Comparison of ENCODE assay signal across 8 mouse cellular contexts in the genomic region with DNA sequence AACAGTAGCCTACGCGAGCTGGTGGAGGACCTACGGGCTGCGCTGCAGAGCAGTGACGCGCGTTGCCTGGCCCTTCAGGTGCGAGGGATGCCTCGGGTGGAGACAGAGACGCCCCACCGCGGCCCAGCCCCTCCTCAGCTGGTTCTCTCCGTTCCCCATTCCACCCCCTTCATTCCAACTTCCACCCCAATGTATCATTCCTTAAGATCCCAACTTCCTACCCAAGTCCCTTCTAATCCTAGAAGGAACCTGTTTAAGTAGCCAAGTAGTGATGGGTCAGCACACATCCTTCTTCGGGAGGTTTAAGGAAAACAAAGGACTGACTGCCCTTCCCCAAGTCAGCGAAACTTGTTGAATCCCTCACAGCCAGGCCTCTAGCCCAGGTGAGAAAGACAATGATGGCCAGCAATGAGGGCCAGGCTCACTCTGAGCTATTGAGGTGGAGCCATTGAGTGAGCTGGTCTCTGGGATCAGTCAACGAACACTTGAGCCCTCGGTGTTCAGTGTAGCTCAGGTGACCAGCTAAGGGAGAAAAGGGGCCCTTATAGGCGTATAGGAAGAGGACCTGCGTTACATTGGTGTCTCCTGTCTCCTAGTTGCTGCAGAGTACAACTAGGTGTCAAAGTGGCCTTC. TPM values are rescaled to one million over a fixed set of nuclear protein-coding genes. Genes with fewer than 3 reads are reported as not detected.
A peak's percentile ranks its signal among the peaks of the same experiment; 100 is the strongest.
DNase-seq lines count a peak whose midpoint lies in the region; ATAC-seq and TF ChIP-seq lines count a peak whose summit lies in the region.

No protein-coding gene starts in this region.

- WGBS in spleen, adult 2 months, result 8% methylated on average over 19 of the region's 19 CpGs
- WGBS in liver, embryonic 14.5 days (ENCODE audit: insufficient replicate concordance), result 8% methylated on average over 19 of the region's 19 CpGs

- peak; percentile 18 for DNase-seq in embryo, embryonic 10 days (ENCODE audit: low spot score)
- DNase-seq in embryo, embryonic 10.5 days (ENCODE audit: low spot score), result no peak
- DNase-seq in spleen, adult 2 months (ENCODE audit: low read depth in 1 of 2, low spot score in 2 of 2), result no peak
- DNase-seq in spleen, postnatal 4 days (ENCODE audit: low spot score in 2 of 2), result no peak
- DNase-seq in liver, embryonic 14.5 days (ENCODE audit: low read depth in 3 of 3, low spot score in 3 of 3), result no peak
- DNase-seq in c-Kit-positive CD71-positive TER-119-positive erythroid progenitor cells, embryonic 14.5 days (ENCODE audit: low spot score), result no peak
- no peak for DNase-seq in thymus, postnatal 0 days (ENCODE audit: low spot score)

- no peak for TF ChIP-seq CTCF in spleen, adult 2 months (IDR thresholded peaks at IDR 0.05; ENCODE audit: extremely low read depth, insufficient read depth, insufficient read length, insufficient replicate concordance)
- TF ChIP-seq CTCF in liver, embryonic 14.5 days (IDR thresholded peaks at IDR 0.05; ENCODE audit: low read depth), result no peak

- no peak for ATAC-seq in liver, embryonic 14.5 days (ENCODE audit: insufficient read depth)
- ATAC-seq in inflammation-experienced regulatory T-cells, adult 6 months, result no peak

- H3K4me2 ChIP-seq in liver, embryonic 14.5 days (ENCODE audit: low read depth), result peak overlapping the region; percentile 64

- peaks cover 8% of the 10 kb centered on the region; the same call in 1 of the 2 replicates for H3K4me1 ChIP-seq in spleen, adult 2 months (ENCODE audit: control insufficient read depth, insufficient read depth, insufficient read length)
- H3K4me1 ChIP-seq in liver, embryonic 14.5 days (replicated peaks; ENCODE audit: control insufficient read depth in 2 of 2, insufficient read depth in 2 of 2, low read length in 1 of 2), result peaks cover 0 to 3% of the 10 kb centered on the region in 2 experiments; a peak in 2 of 4 replicates

- no peaks in the 10 kb centered on the region for H3K36me3 ChIP-seq in spleen, adult 2 months (ENCODE audit: control insufficient read depth, insufficient read depth, low read length)
- no peaks in the 10 kb centered on the region for H3K36me3 ChIP-seq in liver, embryonic 14.5 days (replicated peaks; ENCODE audit: control insufficient read depth, insufficient read depth, low read depth)

- H3K9me3 ChIP-seq in liver, embryonic 14.5 days (ENCODE audit: control insufficient read depth, low read length), result no peaks in the 10 kb centered on the region

- TF ChIP-seq POLR2A in spleen, adult 2 months (IDR thresholded peaks at IDR 0.05; ENCODE audit: low read depth, low read length), result no peak

- peak overlapping the region; percentile 28; the same call in 1 of the 2 replicates for H3K4me3 ChIP-seq in spleen, adult 2 months (ENCODE audit: extremely low read depth, insufficient read depth, insufficient read length)
- peak overlapping the region in 1 of 2 experiments; percentile 50; a peak in 2 of 4 replicates for H3K4me3 ChIP-seq in liver, embryonic 14.5 days (ENCODE audit: insufficient read depth in 1 of 2, low read depth in 2 of 2, low read length in 2 of 2)

- TF ChIP-seq EP300 in liver, embryonic 14.5 days (IDR thresholded peaks at IDR 0.05; ENCODE audit: low read depth), result no peak

- no peak overlapping the region for H3K9ac ChIP-seq in liver, embryonic 14.5 days (replicated peaks)

- peaks cover 12% of the 10 kb centered on the region; the same call in 1 of the 2 replicates for H3K27me3 ChIP-seq in spleen, adult 2 months (ENCODE audit: control insufficient read depth, insufficient read depth, low read length)
- H3K27me3 ChIP-seq in liver, embryonic 14.5 days (ENCODE audit: control insufficient read depth, insufficient read depth, low read length), result peaks cover 61% of the 10 kb centered on the region

- H3K27ac ChIP-seq in spleen, adult 2 months (ENCODE audit: insufficient read depth, low read length), result no peak overlapping the region
- H3K27ac ChIP-seq in liver, embryonic 14.5 days, result no peak overlapping the region

RNA-seq across cellular contexts. Expression of a gene that starts 0.9 kb away (rescaled TPM):
- 2.0 and 3.1 TPM in 2 replicates for polyA plus RNA-seq in spleen, adult 2 months (2012; rRNA removed)
- 0.09 and 0.16 TPM in 2 replicates for polyA plus RNA-seq in liver, embryonic 14.5 days (2012; rRNA removed)
- 0.17 and 0.27 TPM in 2 replicates for polyA plus RNA-seq in liver, embryonic 14.5 days (2014; fragmentation: Nextera tagmentation; extraction: Ambion mirVana)
- polyA plus RNA-seq in thymus, postnatal 0 days (2015; fragmentation: Nextera tagmentation; extraction: Ambion mirVana), result 0.18 and 0.26 TPM in 2 replicates
- polyA plus RNA-seq in inflammation-experienced regulatory T-cells, adult 6 months (2017; shearing (Covaris generic)), result under 1 TPM in 2 of 3 experiments, not detected in 1; 0.30 to 0.87 TPM

RNA-seq across cellular contexts. Expression of a gene that starts 46.3 kb away (rescaled TPM):
- polyA plus RNA-seq in spleen, adult 2 months (2012; rRNA removed), result 70.5 and 104 TPM in 2 replicates
- polyA plus RNA-seq in liver, embryonic 14.5 days (2012; rRNA removed), result 35.1 and 62.4 TPM in 2 replicates
- polyA plus RNA-seq in liver, embryonic 14.5 days (2014; fragmentation: Nextera tagmentation; extraction: Ambion mirVana), result 29.1 and 35.2 TPM in 2 replicates
- 0.49 and 0.85 TPM in 2 replicates for polyA plus RNA-seq in thymus, postnatal 0 days (2015; fragmentation: Nextera tagmentation; extraction: Ambion mirVana)
- under 1 TPM in 1 of 3 experiments, not detected in 2; 0.41 TPM for polyA plus RNA-seq in inflammation-experienced regulatory T-cells, adult 6 months (2017; shearing (Covaris generic))

RNA-seq across cellular contexts. Expression of a gene that starts 59.6 kb away (rescaled TPM):
- 2.4 and 2.8 TPM in 2 replicates for polyA plus RNA-seq in spleen, adult 2 months (2012; rRNA removed)
- polyA plus RNA-seq in liver, embryonic 14.5 days (2012; rRNA removed), result 6.6 and 9.5 TPM in 2 replicates
- 16.5 and 17.9 TPM in 2 replicates for polyA plus RNA-seq in liver, embryonic 14.5 days (2014; fragmentation: Nextera tagmentation; extraction: Ambion mirVana)
- 16.8 and 17.4 TPM in 2 replicates for polyA plus RNA-seq in thymus, postnatal 0 days (2015; fragmentation: Nextera tagmentation; extraction: Ambion mirVana)
- 1 to 10 TPM; 4.3 to 5.4 (median 4.8) TPM for polyA plus RNA-seq in inflammation-experienced regulatory T-cells, adult 6 months (2017; shearing (Covaris generic))

Comparison
In these comparisons a context has a peak if more than half of its experiments do, and no peak if none do; other contexts are left out.
1. RNA of a gene that starts 46.3 kb away (polyA plus RNA-seq): 70.5 to 104 TPM in spleen, adult 2 months and 29.1 to 62.4 TPM in liver, embryonic 14.5 days; 0.49 to 0.85 TPM in thymus, postnatal 0 days and 0.41 TPM in inflammation-experienced regulatory T-cells, adult 6 months; every median in the first group is over 10 times any median in the second.